Mouse (Mus musculus): ENCODE results near the gene B3gntl1. TPM values are rescaled to one million over a fixed set of nuclear protein-coding genes. Genes with fewer than 3 reads are reported as not detected.

Gene B3gntl1
- polyA plus RNA-seq, 1 experiment from 2014 or later: 5.8 TPM

DNA sequence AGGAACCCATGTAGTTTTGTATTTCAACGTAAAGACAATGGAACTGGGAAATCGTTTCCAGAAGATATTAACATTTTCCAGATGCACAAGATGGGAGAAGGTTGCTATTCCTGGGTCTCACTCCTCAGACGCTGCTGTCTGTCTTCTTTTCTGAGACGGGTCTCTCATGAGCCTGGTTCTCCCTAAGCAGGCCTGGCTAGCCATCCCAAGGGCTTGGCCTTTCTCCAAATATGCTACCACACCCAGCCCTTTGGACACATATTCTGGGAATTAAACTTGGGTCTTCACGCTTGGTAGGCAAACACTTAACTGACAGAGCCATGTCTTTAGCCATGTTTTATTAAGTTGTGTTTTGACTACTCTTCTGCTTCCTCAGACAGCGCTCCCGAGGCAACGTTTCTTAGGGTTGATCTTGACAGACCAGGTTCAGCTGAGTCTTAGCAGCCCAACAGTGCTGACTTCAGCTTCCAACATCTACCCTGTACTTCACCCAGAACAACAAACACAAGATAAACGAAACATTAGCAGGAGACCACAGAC, 18.5 kb downstream of the B3gntl1 start:
- 84% methylated on average over 9 of the region's 9 CpGs for WGBS
- H3K27ac ChIP-seq: no peak overlapping the region
- DNase-seq (ENCODE audit: low spot score) (no peak), ATAC-seq (ENCODE audit: low FRiP score) (no peak)
- H3K4me2 ChIP-seq (replicated peaks): no peak overlapping the region
- no peak overlapping the region for H3K9ac ChIP-seq
- H3K9me3 ChIP-seq (ENCODE audit: control insufficient read depth, low read length): no peaks in the 10 kb centered on the region
- no peak overlapping the region for H3K4me3 ChIP-seq (replicated peaks; ENCODE audit: low read length)
- no peaks in the 10 kb centered on the region for H3K27me3 ChIP-seq (ENCODE audit: control insufficient read depth, insufficient read depth, low read length)
- H3K36me3 ChIP-seq (replicated peaks; ENCODE audit: control insufficient read depth, insufficient read depth): no peaks in the 10 kb centered on the region
- no peaks in the 10 kb centered on the region for H3K4me1 ChIP-seq (replicated peaks; ENCODE audit: control insufficient read depth, insufficient read depth, low read length)

DNA sequence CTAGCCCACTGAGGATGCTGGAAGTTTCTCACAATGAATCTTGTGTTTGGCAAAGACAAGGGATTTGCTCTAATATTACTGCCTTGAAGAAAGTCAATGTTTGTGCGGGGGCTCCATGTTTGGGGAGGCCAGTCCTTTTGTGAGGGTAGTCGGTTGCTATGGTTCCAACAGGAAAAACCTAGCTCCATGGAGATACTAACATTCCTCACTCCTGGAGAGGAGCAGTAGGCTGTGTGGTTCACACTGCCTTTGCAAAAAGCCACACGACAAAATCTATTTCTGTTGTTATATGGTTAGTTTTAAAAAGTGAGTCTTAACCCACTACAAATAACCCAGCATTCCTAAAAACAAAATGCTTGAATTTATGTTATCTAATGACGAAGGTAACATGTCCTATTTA, 19.3 kb downstream of the B3gntl1 start:
- WGBS: 57% methylated on average over 4 of the region's 4 CpGs

DNA sequence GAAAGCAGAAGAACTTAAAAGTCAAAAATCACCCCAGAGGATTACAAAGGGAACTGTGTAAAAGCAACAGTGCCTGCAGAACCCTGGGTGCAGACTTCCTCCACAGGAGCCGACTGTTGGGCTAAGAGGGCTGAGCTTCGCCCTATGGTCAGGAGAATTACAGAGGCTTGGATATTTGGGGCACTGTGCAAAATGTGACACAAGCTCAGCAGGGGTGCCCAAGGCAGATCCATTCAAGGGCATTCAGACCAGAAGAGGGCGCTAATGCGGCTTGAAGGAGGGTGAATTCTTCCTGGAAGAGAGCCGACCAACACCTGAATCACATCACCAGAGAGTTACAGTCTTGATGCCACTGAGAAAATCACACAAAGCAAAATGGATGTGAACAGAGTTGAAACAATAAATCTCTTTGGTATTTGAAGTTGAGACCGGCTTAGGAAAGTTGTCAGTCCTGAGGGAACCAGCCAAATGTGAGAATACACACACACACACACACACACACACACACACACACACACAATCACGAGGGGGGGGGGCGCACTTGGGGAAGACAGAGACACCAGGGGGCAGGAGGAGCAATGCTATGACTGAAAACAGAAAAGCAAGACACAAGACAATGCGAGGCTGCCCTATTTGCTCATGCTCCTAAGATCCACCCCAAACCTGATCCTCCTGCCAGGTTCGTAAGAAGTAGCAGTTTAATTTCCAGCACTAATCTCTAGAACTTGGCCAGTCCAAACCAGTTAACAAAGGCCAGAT, 20.2 kb downstream of the B3gntl1 start:
- no peak overlapping the region for H3K9ac ChIP-seq
- no peaks in the 10 kb centered on the region for H3K9me3 ChIP-seq (ENCODE audit: control insufficient read depth, low read length)
- 65% methylated on average over 10 of the region's 10 CpGs for WGBS
- no peaks in the 10 kb centered on the region for H3K36me3 ChIP-seq (replicated peaks; ENCODE audit: control insufficient read depth, insufficient read depth)
- DNase-seq (ENCODE audit: low spot score): peak; percentile 39
- no peaks in the 10 kb centered on the region for H3K4me1 ChIP-seq (replicated peaks; ENCODE audit: control insufficient read depth, insufficient read depth, low read length)
- no peak for ATAC-seq (ENCODE audit: low FRiP score)
- H3K4me2 ChIP-seq (replicated peaks): no peak overlapping the region
- no peak overlapping the region for H3K27ac ChIP-seq
- H3K27me3 ChIP-seq (ENCODE audit: control insufficient read depth, insufficient read depth, low read length): no peaks in the 10 kb centered on the region
- H3K4me3 ChIP-seq (replicated peaks; ENCODE audit: low read length): no peak overlapping the region

More for the DNA sequence above, 19.3 kb downstream of the B3gntl1 start:
- Histone ChIP-seq H3K4me3 (replicated peaks; ENCODE audit: low read length) (no peak overlapping the region), H3K4me2 (replicated peaks) (no peak overlapping the region), H3K27ac (no peak overlapping the region), H3K4me1 (replicated peaks; ENCODE audit: control insufficient read depth, insufficient read depth, low read length) (no peaks in the 10 kb centered on the region), H3K9me3 (ENCODE audit: control insufficient read depth, low read length) (no peaks in the 10 kb centered on the region), H3K36me3 (replicated peaks; ENCODE audit: control insufficient read depth, insufficient read depth) (no peaks in the 10 kb centered on the region), H3K27me3 (ENCODE audit: control insufficient read depth, insufficient read depth, low read length) (no peaks in the 10 kb centered on the region), H3K9ac (no peak overlapping the region)
- ATAC-seq (ENCODE audit: low FRiP score): no peak
- no peak for DNase-seq (ENCODE audit: low spot score)

DNA sequence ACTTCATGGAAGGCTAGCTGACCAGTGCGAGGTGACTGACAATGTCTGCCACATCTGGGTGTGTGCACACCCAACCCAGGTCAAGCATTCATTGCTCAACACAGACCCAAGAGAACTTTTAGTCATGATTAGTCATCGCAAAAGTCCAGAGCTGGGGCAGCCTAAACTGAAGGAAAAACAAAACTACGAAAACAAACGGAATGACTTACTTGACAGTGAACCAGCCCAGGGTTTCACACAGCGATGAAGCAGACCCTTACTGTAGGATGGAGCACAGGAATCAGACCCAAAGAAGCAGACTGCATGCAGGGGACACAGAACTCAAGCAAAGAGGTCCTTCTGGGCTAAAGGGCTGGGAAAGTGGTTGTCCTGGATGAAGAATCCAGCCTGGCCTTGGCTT, 21.0 kb downstream of the B3gntl1 start:
- DNase-seq (ENCODE audit: low spot score) (no peak), ATAC-seq (ENCODE audit: low FRiP score) (no peak)
- WGBS: 93% methylated on average over 5 of the region's 5 CpGs
- Histone ChIP-seq H3K27me3 (ENCODE audit: control insufficient read depth, insufficient read depth, low read length) (no peaks in the 10 kb centered on the region), H3K9ac (no peak overlapping the region), H3K4me2 (replicated peaks) (no peak overlapping the region), H3K36me3 (replicated peaks; ENCODE audit: control insufficient read depth, insufficient read depth) (no peaks in the 10 kb centered on the region), H3K4me1 (replicated peaks; ENCODE audit: control insufficient read depth, insufficient read depth, low read length) (no peaks in the 10 kb centered on the region), H3K9me3 (ENCODE audit: control insufficient read depth, low read length) (no peaks in the 10 kb centered on the region), H3K4me3 (replicated peaks; ENCODE audit: low read length) (no peak overlapping the region), H3K27ac (no peak overlapping the region)

DNA sequence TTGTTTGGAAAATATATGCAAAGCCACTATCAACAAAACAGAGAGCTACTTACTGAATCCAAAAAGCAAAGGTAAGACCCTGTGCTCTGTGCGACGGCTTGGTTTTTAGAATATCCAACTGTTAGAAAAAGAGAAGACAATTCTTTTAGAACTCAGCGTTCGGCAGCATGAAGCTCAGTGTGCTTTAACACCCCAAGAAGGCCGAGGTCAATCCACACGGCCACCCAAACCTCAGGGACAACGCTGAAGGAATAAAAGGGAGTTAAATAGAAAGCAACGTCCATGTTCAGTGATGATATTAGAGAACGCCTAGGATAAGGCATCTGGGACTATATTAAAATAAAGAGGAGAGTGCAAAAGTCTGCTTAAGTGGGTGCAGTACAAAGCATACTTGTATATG, 21.4 kb downstream of the B3gntl1 start:
- ATAC-seq (ENCODE audit: low FRiP score) (no peak), DNase-seq (ENCODE audit: low spot score) (no peak)
- Histone ChIP-seq H3K27ac (no peak overlapping the region), H3K4me1 (replicated peaks; ENCODE audit: control insufficient read depth, insufficient read depth, low read length) (no peaks in the 10 kb centered on the region), H3K4me3 (replicated peaks; ENCODE audit: low read length) (no peak overlapping the region), H3K27me3 (ENCODE audit: control insufficient read depth, insufficient read depth, low read length) (no peaks in the 10 kb centered on the region), H3K36me3 (replicated peaks; ENCODE audit: control insufficient read depth, insufficient read depth) (no peaks in the 10 kb centered on the region), H3K4me2 (replicated peaks) (no peak overlapping the region), H3K9me3 (ENCODE audit: control insufficient read depth, low read length) (no peaks in the 10 kb centered on the region), H3K9ac (no peak overlapping the region)
- WGBS: 95% methylated on average over 9 of the region's 9 CpGs

DNA sequence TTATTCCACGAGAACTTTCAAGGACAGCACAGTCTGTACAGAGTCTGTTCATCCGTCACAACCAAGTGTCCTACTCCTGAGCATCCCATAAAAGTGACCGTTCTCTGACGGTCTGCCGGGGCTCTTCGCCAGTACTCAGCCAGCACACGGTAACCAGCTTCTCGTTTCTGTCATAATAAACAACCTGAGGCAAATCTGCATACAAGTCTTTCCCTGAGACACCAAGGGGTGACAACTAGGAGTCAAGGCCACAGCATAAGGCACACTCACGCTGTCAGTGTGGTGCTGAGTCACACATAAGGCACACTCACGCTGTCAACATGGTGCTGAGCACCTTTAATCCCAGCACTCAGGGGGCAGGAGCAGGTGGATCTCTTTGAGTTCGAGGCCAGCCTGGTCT, 22.3 kb downstream of the B3gntl1 start:
- Histone ChIP-seq H3K27ac (no peak overlapping the region), H3K27me3 (ENCODE audit: control insufficient read depth, insufficient read depth, low read length) (no peaks in the 10 kb centered on the region), H3K9me3 (ENCODE audit: control insufficient read depth, low read length) (no peaks in the 10 kb centered on the region), H3K4me1 (replicated peaks; ENCODE audit: control insufficient read depth, insufficient read depth, low read length) (no peaks in the 10 kb centered on the region), H3K4me2 (replicated peaks) (no peak overlapping the region), H3K9ac (no peak overlapping the region), H3K36me3 (replicated peaks; ENCODE audit: control insufficient read depth, insufficient read depth) (no peaks in the 10 kb centered on the region), H3K4me3 (replicated peaks; ENCODE audit: low read length) (no peak overlapping the region)
- ATAC-seq (ENCODE audit: low FRiP score) (no peak), DNase-seq (ENCODE audit: low spot score) (no peak)
- 91% methylated on average over 11 of the region's 11 CpGs for WGBS

DNA sequence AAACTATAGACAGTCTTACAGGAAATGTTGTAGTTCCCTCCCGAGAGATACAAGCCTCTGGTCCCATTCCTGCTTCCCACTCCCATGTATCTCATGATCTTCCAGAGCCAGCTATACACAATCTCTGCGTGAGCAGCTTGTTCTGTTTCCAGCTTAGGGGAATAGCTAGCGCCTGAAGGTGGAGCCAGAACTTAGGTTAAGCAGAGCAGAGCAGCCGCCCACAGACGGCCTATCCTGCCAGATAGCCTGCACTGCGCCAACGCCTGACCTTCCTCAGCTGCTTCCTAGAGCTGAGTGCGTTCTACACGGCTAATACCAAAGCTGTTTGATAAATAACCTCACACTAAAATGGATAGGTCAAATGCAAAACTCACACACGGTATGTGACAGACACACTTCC, 23.1 kb downstream of the B3gntl1 start:
- H3K9ac ChIP-seq: no peak overlapping the region
- no peak overlapping the region for H3K27ac ChIP-seq
- no peaks in the 10 kb centered on the region for H3K9me3 ChIP-seq (ENCODE audit: control insufficient read depth, low read length)
- no peaks in the 10 kb centered on the region for H3K4me1 ChIP-seq (replicated peaks; ENCODE audit: control insufficient read depth, insufficient read depth, low read length)
- DNase-seq (ENCODE audit: low spot score) (no peak), ATAC-seq (ENCODE audit: low FRiP score) (no peak)
- no peak overlapping the region for H3K4me3 ChIP-seq (replicated peaks; ENCODE audit: low read length)
- no peaks in the 10 kb centered on the region for H3K27me3 ChIP-seq (ENCODE audit: control insufficient read depth, insufficient read depth, low read length)
- H3K4me2 ChIP-seq (replicated peaks): no peak overlapping the region
- 83% methylated on average over 10 of the region's 10 CpGs for WGBS
- H3K36me3 ChIP-seq (replicated peaks; ENCODE audit: control insufficient read depth, insufficient read depth): no peaks in the 10 kb centered on the region

DNA sequence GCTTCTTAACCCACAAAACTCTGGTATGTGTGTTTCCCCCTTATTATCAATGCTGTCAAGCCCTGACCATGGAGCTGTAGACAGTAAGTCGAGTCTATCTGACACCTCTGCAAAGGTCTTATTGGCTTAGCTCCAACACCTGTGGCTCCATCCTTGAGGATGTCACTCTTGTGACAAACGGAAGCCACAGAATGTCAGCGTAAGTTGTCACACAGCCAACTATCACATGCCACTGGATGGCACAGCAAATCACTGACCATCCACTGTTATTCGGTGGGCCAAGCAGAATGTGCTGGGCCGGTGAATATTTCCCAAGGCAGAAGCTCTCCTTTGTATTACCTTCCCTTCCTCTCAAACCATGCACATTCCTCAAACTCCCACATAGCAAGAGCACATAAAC, 24.8 kb downstream of the B3gntl1 start:
- Histone ChIP-seq H3K4me2 (replicated peaks) (no peak overlapping the region), H3K27ac (no peak overlapping the region), H3K4me3 (replicated peaks; ENCODE audit: low read length) (no peak overlapping the region), H3K4me1 (replicated peaks; ENCODE audit: control insufficient read depth, insufficient read depth, low read length) (no peaks in the 10 kb centered on the region), H3K9me3 (ENCODE audit: control insufficient read depth, low read length) (no peaks in the 10 kb centered on the region), H3K36me3 (replicated peaks; ENCODE audit: control insufficient read depth, insufficient read depth) (0 out of 2 replicates have a peak, but pooled peaks cover 5% of the 10 kb centered on the region), H3K27me3 (ENCODE audit: control insufficient read depth, insufficient read depth, low read length) (no peaks in the 10 kb centered on the region), H3K9ac (no peak overlapping the region)
- 91% methylated on average over 5 of the region's 5 CpGs for WGBS
- DNase-seq (ENCODE audit: low spot score) (no peak), ATAC-seq (ENCODE audit: low FRiP score) (no peak)

DNA sequence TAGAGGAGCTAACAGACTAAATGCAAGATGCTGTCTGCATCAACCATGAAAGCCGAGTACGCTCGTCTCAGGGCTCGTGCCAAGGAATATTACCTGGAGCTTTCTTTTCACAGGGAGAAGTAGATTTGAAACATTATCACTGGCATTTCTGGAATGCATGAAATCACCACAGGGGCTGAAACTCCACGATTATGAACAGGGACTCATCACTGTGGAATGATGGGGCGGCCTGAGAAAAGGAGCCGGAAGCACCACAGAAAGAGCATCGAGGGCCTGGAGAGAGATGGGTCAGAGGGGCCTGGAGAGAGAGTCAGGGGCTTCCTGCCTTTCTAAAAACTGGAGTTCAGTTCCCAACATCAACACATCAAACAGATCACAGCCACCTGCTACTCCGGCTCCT, 25.6 kb downstream of the B3gntl1 start:
- Histone ChIP-seq H3K4me2 (replicated peaks) (no peak overlapping the region), H3K36me3 (replicated peaks; ENCODE audit: control insufficient read depth, insufficient read depth) (0 out of 2 replicates have a peak, but pooled peaks cover 5% of the 10 kb centered on the region), H3K27ac (no peak overlapping the region), H3K9me3 (ENCODE audit: control insufficient read depth, low read length) (no peaks in the 10 kb centered on the region), H3K9ac (no peak overlapping the region), H3K27me3 (ENCODE audit: control insufficient read depth, insufficient read depth, low read length) (no peaks in the 10 kb centered on the region), H3K4me3 (replicated peaks; ENCODE audit: low read length) (no peak overlapping the region), H3K4me1 (replicated peaks; ENCODE audit: control insufficient read depth, insufficient read depth, low read length) (no peaks in the 10 kb centered on the region)
- DNase-seq (ENCODE audit: low spot score) (no peak), ATAC-seq (ENCODE audit: low FRiP score) (no peak)
- 84% methylated on average over 9 of the region's 9 CpGs for WGBS

Measured in hindbrain, embryonic 14.5 days (tissue).